Mouse (Mus musculus) ES-E14 (cell line): Measurements from ENCODE around the gene Gdf7. TPM values are rescaled to one million over a fixed set of nuclear protein-coding genes. Genes with fewer than 3 reads are reported as not detected.

ENCODE experiments used
- DNase-seq: peaks from one replicate; pipeline ENCODE4 v3.0.0-alpha.2; 2013; ENCODE audit warnings: low read depth, low spot score
- H3K27ac ChIP-seq: 2 replicates; pipeline ENCODE4 v1.5.1; 2012; ENCODE audit warnings: low read depth, mild to moderate bottlenecking, low read length, moderate library complexity, mixed read lengths; ENCODE audit not compliant: poor library complexity, insufficient read depth, severe bottlenecking
- H3K36me3 ChIP-seq: 2 replicates; pipeline ENCODE4 v1.6.1; 2012; ENCODE audit warnings: mild to moderate bottlenecking, low read length, moderate library complexity, mixed read lengths; ENCODE audit not compliant: control insufficient read depth, poor library complexity, insufficient read depth, severe bottlenecking
- H3K4me1 ChIP-seq, 2 experiments: fragments of 150-350 bp in 1 of 2; sonication (generic) in 1 of 2; 2 replicates each; pipeline ENCODE4 v1.6.1; 2012; ENCODE audit warnings: low read length in 2 of 2, mild to moderate bottlenecking in 1 of 2, mixed read lengths in 1 of 2; ENCODE audit not compliant: control insufficient read depth in 2 of 2, insufficient read depth in 2 of 2, poor library complexity in 1 of 2
- H3K4me3 ChIP-seq, 2 experiments: fragments of 150-350 bp in 1 of 2; sonication (generic) in 1 of 2; 2 replicates each; pipeline ENCODE4 v1.5.1; 2012; ENCODE audit warnings: low read length in 2 of 2, low read depth in 1 of 2, mild to moderate bottlenecking in 1 of 2, mixed read lengths in 1 of 2; ENCODE audit not compliant: insufficient read depth in 1 of 2, poor library complexity in 1 of 2, severe bottlenecking in 1 of 2
- H3K9ac ChIP-seq: 2 replicates; pipeline ENCODE4 v1.6.1; 2012; ENCODE audit warnings: low read depth, mild to moderate bottlenecking, low read length, mixed read lengths; ENCODE audit not compliant: poor library complexity, insufficient read depth, severe bottlenecking
- H3K9me3 ChIP-seq: fragments of 150-350 bp; sonication (generic); 2 replicates; pipeline ENCODE4 v1.6.1; 2012; ENCODE audit warnings: low read depth, mild to moderate bottlenecking, low read length; ENCODE audit not compliant: control insufficient read depth, insufficient read depth
- CHD2 ChIP-seq: IDR thresholded peaks from 2 replicates; pipeline ENCODE4 v1.6.1; 2014; ENCODE audit warnings: mild to moderate bottlenecking, low read depth, low read length, inconsistent platforms
- HCFC1 ChIP-seq: IDR thresholded peaks from 2 replicates; pipeline ENCODE4 v1.6.1; 2012; ENCODE audit warnings: low read length, inconsistent platforms, borderline replicate concordance; ENCODE audit not compliant: insufficient read depth
- MAFK ChIP-seq: IDR thresholded peaks from 2 replicates; pipeline ENCODE4 v1.6.1; 2014; ENCODE audit warnings: mild to moderate bottlenecking, low read depth, low read length, inconsistent platforms; ENCODE audit not compliant: insufficient read depth
- ZC3H11A ChIP-seq: IDR thresholded peaks from 2 replicates; pipeline ENCODE4 v1.6.1; 2012; ENCODE audit warnings: low read depth, mild to moderate bottlenecking, inconsistent platforms, low read length, borderline replicate concordance
- ZNF384 ChIP-seq: IDR thresholded peaks from 2 replicates; pipeline ENCODE4 v1.6.1; 2012; ENCODE audit warnings: low read depth, low read length, inconsistent platforms
- in situ Hi-C, 2 experiments: fragments of 600-800 bp; cut with MboI; formaldehyde crosslinking; loops; one replicate each; pipeline ENCODE4 v1.15.1; 2025; ENCODE audit warnings: low sequenced_read_pairs in 2 of 2, inconsistent platforms in 1 of 2; ENCODE audit not compliant: unreplicated experiment in 2 of 2
- total RNA-seq: library from RNA; depleted of rRNA; stranded (reverse); fragments of 300-350 nt; gene quantifications from 2 replicates; pipeline ENCODE4 v1.2.3, GENCODE M21; 2012

Gdf7 gene
- total RNA-seq, 1 experiment = 0.71 TPM

DNA sequence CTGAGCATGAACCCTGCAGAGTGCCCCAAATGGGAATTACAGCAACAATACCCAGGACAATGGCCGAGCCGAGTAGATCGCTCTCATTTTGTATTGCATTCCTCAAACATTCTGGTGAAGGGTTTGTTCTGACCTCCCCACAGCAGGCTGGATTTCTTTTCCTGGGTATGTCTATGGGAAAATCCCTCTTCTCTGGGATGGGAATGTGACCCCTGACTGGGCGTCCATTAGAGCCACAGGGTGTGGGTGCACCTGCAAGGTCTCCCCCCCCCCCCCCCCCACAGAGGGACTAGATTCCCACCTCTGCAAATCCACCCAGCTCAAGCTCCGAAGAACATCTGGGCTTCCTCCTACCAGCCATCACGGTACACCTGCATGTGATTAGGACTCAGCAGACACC is 12.7 kb downstream of the Gdf7 start:
- in situ Hi-C loops = loop anchor here (25.0 kb wide), 2 partner anchors 227 to 1298 kb away; no protein-coding TSS in a partner anchor
- DNase-seq = no peak
- Histone ChIP-seq H3K36me3 (peaks cover 3% of the 10 kb centered on the region; the same call in 1 of the 2 replicates), H3K4me3 (no peak overlapping the region), H3K27ac (no peak overlapping the region), H3K9ac (no peak overlapping the region), H3K4me1 (no peaks in the 10 kb centered on the region), H3K9me3 (no peaks in the 10 kb centered on the region)
- TF ChIP-seq ZC3H11A = no peak
- no peak for TF ChIP-seq ZNF384
- no peak for TF ChIP-seq HCFC1
- TF ChIP-seq CHD2 = no peak
- TF ChIP-seq MAFK = no peak

DNA sequence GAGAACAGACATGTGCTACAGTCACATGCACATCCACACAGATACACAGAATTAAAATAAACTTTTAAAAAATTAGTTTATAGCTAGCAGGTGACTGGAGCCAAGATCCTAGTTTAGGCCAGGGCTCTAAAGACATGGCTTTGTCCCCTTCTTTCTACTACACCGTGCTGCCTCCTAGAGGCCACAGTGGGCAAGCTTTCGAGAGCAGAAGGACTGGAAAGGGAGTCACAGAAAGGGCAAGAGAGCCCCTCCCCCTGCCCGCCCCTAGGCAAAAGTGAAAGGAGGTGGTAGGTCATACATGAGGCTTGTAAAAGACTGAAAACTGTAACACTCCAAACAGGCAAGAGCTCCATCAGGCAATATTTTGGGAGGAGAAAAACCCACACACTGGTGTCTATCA is 13.8 kb downstream of the Gdf7 start:
- no peak for DNase-seq
- no peak overlapping the region for H3K4me3 ChIP-seq
- H3K9me3 ChIP-seq = no peaks in the 10 kb centered on the region
- in situ Hi-C loops = loop anchor here (25.0 kb wide), 2 partner anchors 226 to 1299 kb away; no protein-coding TSS in a partner anchor
- H3K36me3 ChIP-seq = peaks cover 3% of the 10 kb centered on the region; the same call in 1 of the 2 replicates
- H3K9ac ChIP-seq = no peak overlapping the region
- TF ChIP-seq CHD2 (no peak), ZC3H11A (0 out of 2 replicates have a peak, but pooled peaks have one; percentile 36)
- H3K27ac ChIP-seq = no peak overlapping the region
- no peaks in the 10 kb centered on the region for H3K4me1 ChIP-seq

DNA sequence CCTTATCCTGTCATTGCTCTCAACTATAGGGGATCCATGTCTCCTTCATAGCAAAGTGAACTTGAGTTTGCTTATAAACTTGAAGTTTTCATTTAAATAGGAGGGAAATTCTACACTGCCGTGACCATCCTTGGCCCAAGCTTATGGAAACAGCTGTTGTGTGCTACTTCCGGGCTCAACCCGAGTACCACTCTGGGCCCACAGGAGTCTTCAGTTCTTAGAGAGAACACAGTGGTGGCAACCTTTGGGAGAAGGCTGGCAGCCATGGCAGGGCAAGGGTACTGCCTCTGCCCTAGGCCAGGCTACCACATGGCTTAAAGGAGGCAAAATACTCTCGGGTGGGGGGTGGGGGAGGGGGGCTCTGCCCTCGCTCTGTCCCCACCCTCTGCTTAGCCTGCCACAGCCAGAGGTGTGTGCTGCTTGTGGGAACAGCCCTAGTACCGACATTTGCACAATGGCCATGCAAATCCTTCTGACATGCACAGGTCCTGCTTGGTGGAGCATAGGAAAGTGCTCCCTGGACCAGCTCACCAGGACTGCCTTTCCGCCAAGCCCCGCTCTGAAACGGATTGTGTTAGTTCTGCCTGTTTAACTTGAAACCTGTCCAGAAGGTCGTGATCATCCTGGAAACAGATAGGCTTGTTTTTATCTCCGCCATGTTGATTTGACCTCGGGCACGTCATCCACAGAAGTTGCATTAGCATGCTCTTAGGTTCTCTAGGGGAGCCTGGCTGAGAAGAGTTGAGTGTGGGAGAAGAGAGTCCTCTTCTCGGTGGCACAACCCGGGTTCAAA is 20.3 kb downstream of the Gdf7 start:
- DNase-seq = no peak
- TF ChIP-seq ZC3H11A = no peak
- no peak for TF ChIP-seq CHD2
- TF ChIP-seq HCFC1 = no peak
- TF ChIP-seq MAFK = no peak
- no peak for TF ChIP-seq ZNF384
- Histone ChIP-seq H3K4me3 (no peak overlapping the region), H3K9me3 (no peaks in the 10 kb centered on the region), H3K9ac (peak overlapping the region; percentile 31; the same call in 1 of the 2 replicates), H3K36me3 (peaks cover 5% of the 10 kb centered on the region; the same call in 1 of the 2 replicates), H3K4me1 (peaks cover 0 to 5% of the 10 kb centered on the region in 2 experiments; a peak in 2 of 4 replicates), H3K27ac (no peak overlapping the region)
- in situ Hi-C loops = loop anchor here (25.0 kb wide), 2 partner anchors 219 to 1306 kb away; no protein-coding TSS in a partner anchor

DNA sequence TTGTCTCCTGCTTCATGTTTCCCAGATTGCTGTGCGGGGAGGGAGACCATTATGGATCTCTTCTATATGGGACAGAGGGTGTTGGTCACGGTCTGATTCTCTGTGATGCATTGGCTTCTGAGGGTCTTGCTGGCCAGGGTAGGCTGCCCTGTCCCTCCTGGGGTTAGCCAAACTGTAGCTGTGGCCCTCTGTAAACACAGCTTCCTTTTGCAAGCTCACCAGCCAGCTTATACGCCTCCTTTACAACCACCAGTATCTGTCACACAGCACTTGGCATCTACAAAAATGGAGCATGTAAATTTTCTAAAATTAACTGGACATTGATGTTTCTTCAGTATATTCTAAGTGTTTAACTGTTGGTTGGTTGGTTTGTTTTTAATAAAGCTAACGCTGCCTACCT is 26.3 kb downstream of the Gdf7 start:
- H3K4me3 ChIP-seq = no peak overlapping the region
- no peak overlapping the region for H3K27ac ChIP-seq
- H3K36me3 ChIP-seq = peaks cover 2% of the 10 kb centered on the region; the same call in 1 of the 2 replicates
- in situ Hi-C loops = loop anchor here (25.0 kb wide), 2 partner anchors 213 to 1312 kb away; no protein-coding TSS in a partner anchor
- DNase-seq = no peak
- no peak for TF ChIP-seq MAFK
- no peak overlapping the region for H3K9ac ChIP-seq
- H3K4me1 ChIP-seq = no peaks in the 10 kb centered on the region
- H3K9me3 ChIP-seq = no peaks in the 10 kb centered on the region
